In genomic region chr7:127025556-127026160, GRCm38 (mm10) we compare ENCODE assay signal across 1 mouse cellular context.
TF ChIP-seq lines count a peak whose summit lies in the region.

No protein-coding gene starts in this region.

TF ChIP-seq in ES-E14, 5 proteins besides CTCF, POLR2A, EP300 and RAD21:
- TF ChIP-seq ZNF384 (IDR thresholded peaks at IDR 0.05; ENCODE audit: low read depth, low read length): no peak
- TF ChIP-seq MAFK (IDR thresholded peaks at IDR 0.05; ENCODE audit: insufficient read depth, low read depth, low read length): no peak
- TF ChIP-seq ZC3H11A (IDR thresholded peaks at IDR 0.05; ENCODE audit: borderline replicate concordance, low read depth, low read length): no peak
- no peak for TF ChIP-seq HCFC1 (IDR thresholded peaks at IDR 0.05; ENCODE audit: borderline replicate concordance, insufficient read depth, low read length)
- TF ChIP-seq CHD2 (IDR thresholded peaks at IDR 0.05; ENCODE audit: low read depth, low read length): no peak
